Mouse (Mus musculus): ENCODE data around the gene Hydin. TPM values are rescaled to one million over a fixed set of nuclear protein-coding genes. Genes with fewer than 3 reads are reported as not detected.

The Hydin gene
- polyA plus RNA-seq, 1 experiment from 2014 or later = 0.21 TPM

GRCm38 (mm10) chr8:110657661-110658060 lies 390.9 kb downstream of the Hydin start:
- no peak overlapping the region for H3K4me2 ChIP-seq
- ATAC-seq (ENCODE audit: extremely low read depth, insufficient number of reproducible peaks, low FRiP score, low TSS enrichment) = no peak
- WGBS = 76% methylated on average over 2 of the region's 2 CpGs
- H3K9ac ChIP-seq = no peak overlapping the region
- no peak overlapping the region for H3K4me3 ChIP-seq
- no peaks in the 10 kb centered on the region for H3K27me3 ChIP-seq (replicated peaks)
- H3K9me3 ChIP-seq = no peaks in the 10 kb centered on the region
- H3K27ac ChIP-seq (replicated peaks) = no peak overlapping the region
- H3K4me1 ChIP-seq = peaks cover 3% of the 10 kb centered on the region
- H3K36me3 ChIP-seq = peaks cover 46% of the 10 kb centered on the region

Small RNA genes within 50 kb of the gene (microRNA-seq; reads per million reads assigned to microRNA genes)
- gene Gm44489 (not detected), gene Gm47306 (not detected)

Other genes with a start within 250 kb of the Hydin start
- 0.90 and 1.3 TPM in 2 replicates for gene Chst4, start 227.2 kb upstream of the Hydin start, polyA plus RNA-seq (2015; fragmentation: Nextera tagmentation; extraction: Ambion mirVana)
- gene Zfp612, start 187.2 kb upstream of the Hydin start, polyA plus RNA-seq (2015; fragmentation: Nextera tagmentation; extraction: Ambion mirVana) = 6.0 and 6.4 TPM in 2 replicates
- gene Gm21964, start 165.8 kb upstream of the Hydin start, polyA plus RNA-seq (2015; fragmentation: Nextera tagmentation; extraction: Ambion mirVana) = not detected in 2 replicates
- gene Gm17720, start 164.2 kb upstream of the Hydin start, polyA plus RNA-seq (2015; fragmentation: Nextera tagmentation; extraction: Ambion mirVana) = not detected in 2 replicates
- 2.2 and 2.8 TPM in 2 replicates for gene Calb2, start 98.8 kb upstream of the Hydin start, polyA plus RNA-seq (2015; fragmentation: Nextera tagmentation; extraction: Ambion mirVana)
- gene Cmtr2, start 51.3 kb upstream of the Hydin start, polyA plus RNA-seq (2015; fragmentation: Nextera tagmentation; extraction: Ambion mirVana) = 5.1 and 5.4 TPM in 2 replicates

Measured in heart, embryonic 13.5 days (tissue).